Mouse (Mus musculus) liver, adult (tissue): ENCODE results near the gene Efcab9.

Experiments used
- GATA4 ChIP-seq: IDR thresholded peaks from 2 replicates; pipeline ENCODE4 v1.6.1; 2014; ENCODE audit warnings: mild to moderate bottlenecking, low read length; ENCODE audit not compliant: insufficient replicate concordance

The Efcab9 gene

DNA sequence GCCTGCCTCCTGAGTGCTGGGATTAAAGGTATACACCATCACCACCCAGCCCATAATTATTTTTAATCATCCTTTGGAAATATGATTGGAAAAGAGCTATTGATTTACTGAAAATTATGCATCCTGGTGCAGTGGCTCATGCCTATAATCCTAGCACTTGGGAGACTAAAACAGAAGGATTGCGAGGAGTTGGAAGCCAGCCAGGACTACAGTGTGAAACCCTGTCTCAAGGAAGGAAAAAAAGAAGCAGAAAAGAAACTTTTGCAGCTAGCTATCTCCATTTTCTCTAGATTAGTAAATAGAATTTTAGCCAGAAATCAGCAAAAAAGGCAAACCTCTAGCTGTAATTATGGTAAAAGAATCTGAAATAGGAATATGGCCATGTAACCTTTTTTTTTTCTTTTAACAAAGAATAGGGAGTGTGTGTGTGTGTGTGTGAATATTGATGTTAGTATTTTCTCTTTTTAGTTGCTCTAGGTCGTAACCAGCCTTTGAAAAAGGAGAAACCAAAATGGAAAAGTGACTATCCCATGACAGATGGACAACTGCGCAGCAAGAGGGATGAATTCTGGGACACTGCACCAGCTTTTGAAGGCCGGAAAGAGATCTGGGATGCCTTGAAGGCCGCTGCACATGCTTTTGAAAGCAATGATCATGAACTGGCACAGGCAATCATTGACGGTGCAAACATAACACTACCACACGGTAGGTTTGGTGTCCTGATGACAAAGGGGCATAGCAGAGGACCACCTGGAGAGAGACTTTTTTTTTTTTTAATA is 32.9 kb downstream of the Efcab9 start:
- TF ChIP-seq GATA4, result no peak

- no peak for TF ChIP-seq GATA4
Observed at GRCm38 (mm10) chr11:32495283-32495682, 36.6 kb downstream of the Efcab9 start.

DNA sequence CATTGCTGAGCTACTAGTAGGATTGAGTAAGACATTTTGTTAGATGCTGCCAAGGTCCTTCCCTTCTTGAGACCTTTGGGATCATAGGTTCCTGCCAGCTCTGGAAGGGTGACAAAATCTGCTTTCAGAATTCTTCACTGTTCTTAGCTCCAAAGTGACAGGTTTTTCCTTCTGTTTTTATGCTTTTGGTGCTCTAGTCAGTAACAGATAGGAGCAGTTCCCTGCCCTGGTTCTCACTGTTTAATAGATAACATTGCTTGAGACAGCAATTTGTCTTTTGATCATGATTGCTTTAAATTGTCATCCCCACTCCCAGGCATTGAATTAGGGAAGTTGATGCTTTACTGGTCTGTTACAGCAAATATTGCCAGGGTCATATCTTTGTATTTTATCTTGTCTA is 38.6 kb downstream of the Efcab9 start:
- TF ChIP-seq GATA4, result no peak

DNA sequence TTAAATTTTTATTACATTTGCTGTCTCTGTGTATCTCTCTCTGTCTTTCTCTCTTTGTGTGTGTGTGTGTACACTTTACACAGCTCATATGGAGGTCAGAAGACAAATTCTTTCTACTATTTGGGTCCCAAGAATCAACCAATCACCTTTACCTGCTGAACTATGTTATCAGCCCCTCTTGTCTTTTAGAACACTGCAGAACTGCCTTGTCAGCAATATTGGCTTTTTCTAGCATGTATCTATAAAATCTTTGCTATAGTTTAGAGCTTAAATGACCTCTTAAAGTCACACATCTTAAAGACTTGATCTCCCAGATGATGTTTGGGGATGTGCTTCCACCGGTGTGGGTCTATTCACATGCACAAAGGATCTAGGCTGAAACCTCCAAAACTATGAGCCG is 40.8 kb downstream of the Efcab9 start:
- no peak for TF ChIP-seq GATA4

GRCm38 (mm10) chr11:32488808-32489670 is 42.8 kb downstream of the Efcab9 start:
- TF ChIP-seq GATA4, result no peak

- no peak for TF ChIP-seq GATA4
Observed at GRCm38 (mm10) chr11:32488344-32488743, 43.5 kb downstream of the Efcab9 start.

GRCm38 (mm10) chr11:32487501-32487900 is 44.4 kb downstream of the Efcab9 start:
- TF ChIP-seq GATA4, result no peak

DNA sequence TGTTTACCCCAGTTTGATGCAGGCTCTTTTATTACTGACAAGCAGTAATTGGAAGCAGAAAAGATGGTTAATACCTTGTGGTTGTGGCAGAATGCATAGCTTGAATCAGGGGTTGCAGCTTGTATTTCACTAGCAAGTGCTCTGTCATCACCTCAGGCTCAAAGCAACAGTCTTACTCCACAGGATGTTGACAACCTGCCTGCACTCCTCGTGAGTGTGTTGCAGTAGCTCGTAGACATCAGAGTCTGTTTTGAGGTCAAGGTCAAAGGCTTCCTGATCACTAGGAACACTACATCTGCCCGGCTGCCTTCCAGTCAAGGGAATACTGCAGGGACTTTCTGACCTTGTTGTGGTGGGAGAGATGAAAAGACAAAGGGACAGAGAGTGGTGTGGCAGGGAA is 45.3 kb downstream of the Efcab9 start:
- TF ChIP-seq GATA4, result no peak

DNA sequence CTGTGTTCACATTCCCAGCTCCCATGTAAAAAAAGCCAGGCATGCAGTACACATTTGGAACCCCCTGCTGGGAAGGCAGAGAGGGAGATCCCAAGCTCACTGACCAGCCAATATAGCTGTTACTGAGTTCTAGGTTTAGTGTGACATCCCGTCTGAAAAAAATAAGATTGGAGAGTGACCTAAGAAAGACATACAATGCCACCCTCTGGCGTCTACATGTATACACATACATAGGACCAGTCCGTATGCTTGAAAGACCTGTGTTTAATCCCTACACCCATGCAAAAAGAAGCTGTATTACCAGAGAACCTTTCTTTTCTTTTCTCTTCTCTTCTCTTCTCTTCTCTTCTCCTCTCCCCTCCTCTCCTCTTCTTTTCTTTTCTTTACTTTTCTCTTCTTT is 46.6 kb downstream of the Efcab9 start:
- no peak for TF ChIP-seq GATA4

DNA sequence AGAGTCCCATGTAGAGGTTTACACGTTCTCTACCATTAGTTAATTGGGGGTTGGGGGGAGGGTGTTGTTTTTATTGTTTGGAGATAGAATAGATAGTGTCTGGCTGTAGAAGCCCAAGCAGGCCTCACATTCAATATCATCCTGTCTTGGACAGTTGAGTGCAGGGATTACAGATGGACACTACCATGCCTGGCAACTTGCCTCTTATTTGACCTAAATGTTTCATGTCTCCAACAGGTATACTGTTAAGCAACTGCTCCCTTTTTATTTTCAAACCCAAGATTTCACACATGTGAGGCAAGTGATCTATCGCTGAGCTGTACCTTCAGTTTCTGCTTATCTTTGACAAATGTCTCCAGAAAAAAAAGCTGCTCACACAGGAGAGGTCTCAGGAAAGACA is 50.4 kb downstream of the Efcab9 start:
- TF ChIP-seq GATA4, result no peak

GRCm38 (mm10) chr11:32475487-32476236 is 56.2 kb downstream of the Efcab9 start:
- no peak for TF ChIP-seq GATA4

DNA sequence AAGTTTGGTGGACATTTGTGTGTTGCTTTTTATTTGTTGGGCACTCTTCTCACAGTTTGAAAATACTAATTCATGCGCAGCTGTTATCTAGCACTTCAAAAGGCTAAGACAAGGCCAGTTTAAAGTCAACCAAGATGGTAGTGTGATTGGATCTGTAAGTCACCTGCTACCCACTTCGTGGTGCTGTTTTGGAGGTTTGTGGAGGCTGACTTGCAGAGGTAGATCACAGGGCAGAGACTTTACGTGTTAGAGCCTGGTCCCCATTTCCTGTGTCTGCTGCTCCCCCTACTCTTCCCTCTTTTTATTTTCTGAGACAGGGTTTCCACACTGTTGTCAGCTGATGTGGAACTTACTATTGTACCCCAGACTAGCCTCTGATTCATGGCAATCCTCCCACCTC is 57.2 kb downstream of the Efcab9 start:
- TF ChIP-seq GATA4, result no peak
